Mouse (Mus musculus) liver, embryonic 14.5 days (tissue): ENCODE data around the gene Tada2a. TPM values are rescaled to one million over a fixed set of nuclear protein-coding genes. Genes with fewer than 3 reads are reported as not detected.

Experiments
- ATAC-seq: fragments of 200-750 bp; cut with Nextera tagmentation; 2 replicates; pipeline ENCODE4 v1.8.0; 2017; ENCODE audit warnings: moderate number of reproducible peaks, mild to moderate bottlenecking, moderate library complexity; ENCODE audit not compliant: insufficient read depth
- DNase-seq, 3 experiments: peaks; one replicate each; pipeline ENCODE4 v3.0.0-alpha.2; 2012 to 2013; ENCODE audit warnings: low read depth in 3 of 3, low spot score in 3 of 3
- H3K27ac ChIP-seq: fragments of 300-500 bp; sonication (generic); 2 replicates; pipeline ENCODE4 v1.5.1; 2014; ENCODE audit warnings: moderate library complexity, mild to moderate bottlenecking, control low read depth, inconsistent platforms
- H3K27me3 ChIP-seq: fragments of 300-500 bp; sonication (generic); 2 replicates; pipeline ENCODE4 v1.6.1; 2014; ENCODE audit warnings: mild to moderate bottlenecking, low read length, moderate library complexity; ENCODE audit not compliant: control insufficient read depth, insufficient read depth
- H3K36me3 ChIP-seq: fragments of 300-500 bp; sonication (generic); replicated peaks from 2 replicates; pipeline ENCODE4 v1.6.1; 2014; ENCODE audit warnings: low read depth; ENCODE audit not compliant: control insufficient read depth, insufficient read depth
- H3K4me1 ChIP-seq, 2 experiments: fragments of 200-500 bp in 1 of 2; fragments of 300-500 bp in 1 of 2; sonication (generic) in 1 of 2; replicated peaks; 2 replicates each; pipeline ENCODE4 v1.6.1; 2012 to 2014; ENCODE audit warnings: antibody characterized with exemption in 1 of 2, inconsistent platforms in 1 of 2, low read length in 1 of 2; ENCODE audit not compliant: control insufficient read depth in 2 of 2, insufficient read depth in 2 of 2
- H3K4me2 ChIP-seq: fragments of 300-500 bp; sonication (generic); 2 replicates; pipeline ENCODE4 v1.6.1; 2014; ENCODE audit warnings: low read depth, mild to moderate bottlenecking, control low read depth, moderate library complexity
- H3K4me3 ChIP-seq, 2 experiments: fragments of 200-500 bp in 1 of 2; fragments of 300-500 bp in 1 of 2; sonication (generic) in 1 of 2; 2 replicates each; pipeline ENCODE4 v1.5.1; 2012 to 2014; ENCODE audit warnings: low read depth in 2 of 2, low read length in 2 of 2, mild to moderate bottlenecking in 2 of 2, control low read depth in 1 of 2, inconsistent platforms in 1 of 2, moderate library complexity in 1 of 2; ENCODE audit not compliant: insufficient read depth in 1 of 2
- H3K9ac ChIP-seq: fragments of 300-500 bp; sonication (generic); replicated peaks from 2 replicates; pipeline ENCODE4 v1.6.1; 2014; ENCODE audit warnings: mild to moderate bottlenecking, control low read depth, moderate library complexity
- H3K9me3 ChIP-seq: fragments of 300-500 bp; sonication (generic); 2 replicates; pipeline ENCODE4 v1.6.1; 2016; ENCODE audit warnings: low read length, mixed read lengths; ENCODE audit not compliant: control insufficient read depth
- CTCF ChIP-seq: IDR thresholded peaks from 2 replicates; pipeline ENCODE4 v1.5.1; 2016; ENCODE audit warnings: antibody characterized with exemption, low read depth, control low read depth
- EP300 ChIP-seq: IDR thresholded peaks from 2 replicates; pipeline ENCODE4 v1.6.1; 2016; ENCODE audit warnings: antibody characterized with exemption, low read depth
- WGBS: fragments of 180-500 bp; shearing (Covaris S2); extraction: QIAGEN DNeasy Blood & Tissue Kit; methylation state at CpG from one replicate; pipeline ENCODE4 v1.1.7; 2014; ENCODE audit not compliant: insufficient replicate concordance; 5-methylcytosine and 5-hydroxymethylcytosine counted together
- polyA plus RNA-seq, 2 experiments: library from polyadenylated mRNA; depleted of rRNA in 1 of 2; stranded (reverse) in 1 of 2; unstranded in 1 of 2; fragments of >200 nt; fragmentation: Nextera tagmentation in 1 of 2; extraction: Ambion mirVana in 1 of 2; gene quantifications; 2 replicates each; pipeline versions ENCODE4 v1.2.1 to v1.2.3; 2012 to 2014

Gene Tada2a
- polyA plus RNA-seq, 2 experiments: 9.0 to 9.6 TPM

- no peak overlapping the region for H3K4me2 ChIP-seq
- ATAC-seq (no peak), DNase-seq (no peak)
Observed at GRCm38 (mm10) chr11:84066927-84067645, 62.3 kb downstream of the Tada2a start.

GRCm38 (mm10) chr11:84066071-84066481 is 63.3 kb downstream of the Tada2a start:
- Histone ChIP-seq H3K4me2 (peak overlapping the region; percentile 26; the same call in 1 of the 2 replicates), H3K9me3 (no peaks in the 10 kb centered on the region), H3K36me3 (no peaks in the 10 kb centered on the region), H3K27ac (no peak overlapping the region), H3K27me3 (peaks cover 49% of the 10 kb centered on the region), H3K4me3 (no peak overlapping the region), H3K9ac (no peak overlapping the region), H3K4me1 (no peaks in the 10 kb centered on the region)
- WGBS: 6% methylated on average over 11 of the region's 11 CpGs
- no peak for TF ChIP-seq EP300
- TF ChIP-seq CTCF: no peak; the same call in 1 of the 2 replicates
- DNase-seq: no peak
- no peak for ATAC-seq

More at GRCm38 (mm10) chr11:84066927-84067645, 62.3 kb downstream of the Tada2a start:
- 10% methylated on average over 18 of the region's 18 CpGs for whole genome bisulfite sequencing
- Histone ChIP-seq H3K27me3 (peaks cover 49% of the 10 kb centered on the region), H3K4me1 (no peaks in the 10 kb centered on the region), H3K36me3 (no peaks in the 10 kb centered on the region), H3K9me3 (no peaks in the 10 kb centered on the region), H3K9ac (no peak overlapping the region), H3K4me3 (no peak overlapping the region), H3K27ac (no peak overlapping the region)
- TF ChIP-seq EP300 (no peak), CTCF (no peak)

- no peak overlapping the region for H3K27ac ChIP-seq
Observed at GRCm38 (mm10) chr11:84063631-84064209, 65.7 kb downstream of the Tada2a start.

GRCm38 (mm10) chr11:84062805-84063204 is 66.6 kb downstream of the Tada2a start:
- no peak overlapping the region for H3K27ac ChIP-seq
- TF ChIP-seq CTCF (no peak), EP300 (no peak)
- 32% methylated on average over 2 of the region's 2 CpGs for WGBS
- H3K4me1 ChIP-seq: no peaks in the 10 kb centered on the region
- DNase-seq (no peak), ATAC-seq (no peak)
- H3K4me2 ChIP-seq: no peak overlapping the region
- H3K36me3 ChIP-seq: no peaks in the 10 kb centered on the region
- no peaks in the 10 kb centered on the region for H3K9me3 ChIP-seq
- H3K9ac ChIP-seq: no peak overlapping the region
- H3K4me3 ChIP-seq: no peak overlapping the region
- H3K27me3 ChIP-seq: peaks cover 25% of the 10 kb centered on the region

More at GRCm38 (mm10) chr11:84063631-84064209, 65.7 kb downstream of the Tada2a start:
- ATAC-seq (no peak), DNase-seq (no peak)
- peaks cover 34% of the 10 kb centered on the region for H3K27me3 ChIP-seq
- no peak overlapping the region for H3K4me3 ChIP-seq
- H3K4me1 ChIP-seq: no peaks in the 10 kb centered on the region
- 72% methylated on average over 3 of the region's 3 CpGs for WGBS
- no peaks in the 10 kb centered on the region for H3K36me3 ChIP-seq
- TF ChIP-seq EP300 (no peak), CTCF (no peak)
- H3K4me2 ChIP-seq: no peak overlapping the region
- H3K9me3 ChIP-seq: no peaks in the 10 kb centered on the region
- H3K9ac ChIP-seq: no peak overlapping the region

GRCm38 (mm10) chr11:84061881-84062280 is 67.5 kb downstream of the Tada2a start:
- H3K9me3 ChIP-seq: no peaks in the 10 kb centered on the region
- H3K9ac ChIP-seq: no peak overlapping the region
- no peak for DNase-seq
- no peaks in the 10 kb centered on the region for H3K36me3 ChIP-seq
- ATAC-seq: no peak
- H3K4me1 ChIP-seq: no peaks in the 10 kb centered on the region
- no peak overlapping the region for H3K27ac ChIP-seq
- H3K4me3 ChIP-seq: no peak overlapping the region
- 76% methylated on average over 2 of the region's 2 CpGs for WGBS
- H3K27me3 ChIP-seq: peaks cover 16% of the 10 kb centered on the region
- no peak for TF ChIP-seq EP300
- TF ChIP-seq CTCF: no peak
- no peak overlapping the region for H3K4me2 ChIP-seq
